8 mouse cellular contexts compared by ENCODE assay signal in the genomic region with DNA sequence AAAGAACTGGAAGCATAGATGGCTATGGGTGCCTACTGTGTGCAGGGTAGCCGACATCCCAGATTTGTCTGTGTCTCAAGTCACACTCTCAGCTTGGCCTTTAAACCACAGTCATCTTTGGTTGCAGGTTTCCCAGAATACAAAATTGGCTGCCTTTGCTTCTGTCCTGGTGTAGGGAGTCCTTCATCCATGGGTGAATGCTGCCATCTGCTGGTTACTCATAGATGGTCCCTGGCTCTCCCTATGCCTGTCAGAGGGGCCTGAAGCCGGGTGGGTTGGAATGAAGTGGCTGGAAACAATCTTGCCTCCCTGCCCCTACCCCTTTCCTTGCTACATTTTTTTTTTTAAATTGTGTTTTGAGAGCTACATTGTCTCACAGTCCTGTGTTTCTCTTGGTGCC. TPM values are rescaled to one million over a fixed set of nuclear protein-coding genes. Genes with fewer than 3 reads are reported as not detected.
DNase-seq lines count a peak whose midpoint lies in the region; ATAC-seq and TF ChIP-seq lines count a peak whose summit lies in the region.

No protein-coding gene starts in this region.

- H3K4me2 ChIP-seq in CH12.LX (ENCODE audit: insufficient read depth, low read depth, poor library complexity, severe bottlenecking) = no peak overlapping the region
- no peak overlapping the region for H3K4me2 ChIP-seq in liver, postnatal 0 days (ENCODE audit: low read depth, low read length)

- no peak for TF ChIP-seq POLR2A in CH12.LX (IDR thresholded peaks at IDR 0.05; ENCODE audit: low read depth, low read length)
- TF ChIP-seq POLR2A in thymus, adult 2 months (IDR thresholded peaks at IDR 0.05; ENCODE audit: control insufficient read depth, extremely low read depth, insufficient read depth, low read length, poor library complexity) = no peak

- peaks cover 0 to 18% of the 10 kb centered on the region in 2 experiments; a peak in 2 of 4 replicates for H3K4me1 ChIP-seq in CH12.LX (ENCODE audit: control insufficient read depth in 1 of 2, insufficient read depth in 2 of 2)
- H3K4me1 ChIP-seq in liver, postnatal 0 days (ENCODE audit: insufficient read depth) = no peaks in the 10 kb centered on the region; the same call in 1 of the 2 replicates
- H3K4me1 ChIP-seq in thymus, adult 2 months (replicated peaks; ENCODE audit: control insufficient read depth, insufficient read depth, low read length) = no peaks in the 10 kb centered on the region

- TF ChIP-seq RAD21 in CH12.LX (IDR thresholded peaks at IDR 0.05; ENCODE audit: low read depth, low read length) = peak; percentile 88

- peak; percentile 46 to 82 for TF ChIP-seq CTCF in CH12.LX (conservative IDR thresholded peaks at IDR 0.05 in 1 of 2, IDR thresholded peaks at IDR 0.05 in 1 of 2; ENCODE audit: low read depth in 2 of 2, low read length in 2 of 2)
- peak; percentile 87 for TF ChIP-seq CTCF in liver, postnatal 0 days (IDR thresholded peaks at IDR 0.05; ENCODE audit: low read depth)
- peak; percentile 25; the same call in 1 of the 2 replicates for TF ChIP-seq CTCF in thymus, adult 2 months (IDR thresholded peaks at IDR 0.05; ENCODE audit: borderline replicate concordance, control insufficient read depth, extremely low read depth, insufficient read depth, low read length, poor library complexity)

- H3K36me3 ChIP-seq in CH12.LX (replicated peaks in 1 of 2; ENCODE audit: control insufficient read depth in 1 of 2, insufficient read depth in 1 of 2, low read length in 1 of 2) = no peaks in the 10 kb centered on the region
- no peaks in the 10 kb centered on the region for H3K36me3 ChIP-seq in liver, postnatal 0 days (replicated peaks; ENCODE audit: insufficient read depth, low read length)
- H3K36me3 ChIP-seq in thymus, adult 2 months (ENCODE audit: control insufficient read depth, insufficient read depth, low read length) = no peaks in the 10 kb centered on the region

- dilution Hi-C loops in CH12.LX (cut with MboI; ENCODE audit: extremely low pct_ligation_motif_present, extremely low pct_unique_long_range_greater_than_20kb, low sequenced_read_pairs) = no loop called here

- no peak overlapping the region for H3K4me3 ChIP-seq in CH12.LX (replicated peaks in 1 of 3; ENCODE audit: low read depth in 2 of 3, low read length in 2 of 3, poor library complexity in 1 of 3)
- H3K4me3 ChIP-seq in liver, postnatal 0 days (ENCODE audit: low read depth, low read length) = no peak overlapping the region
- H3K4me3 ChIP-seq in thymus, adult 2 months (ENCODE audit: control insufficient read depth, insufficient read depth, low read length) = no peak overlapping the region

- WGBS in liver, postnatal 0 days (ENCODE audit: insufficient replicate concordance) = 25% methylated on average over 2 of the region's 2 CpGs
- 28% methylated on average over 2 of the region's 2 CpGs for WGBS in thymus, adult 2 months

- intact Hi-C loops in heart, postnatal 14 days (cut with DNase I) = loop anchor here (1.0 to 10.0 kb wide), 6 partner anchors 62 to 626 kb away; a partner anchor contains a TSS

- no peaks in the 10 kb centered on the region for H3K9me3 ChIP-seq in CH12.LX (replicated peaks; ENCODE audit: low read length)
- no peaks in the 10 kb centered on the region for H3K9me3 ChIP-seq in liver, postnatal 0 days (ENCODE audit: low read length)

- H3K79me2 ChIP-seq in CH12.LX (replicated peaks; ENCODE audit: control insufficient read depth, extremely low read depth, insufficient read depth, poor library complexity, severe bottlenecking) = no peaks in the 10 kb centered on the region

- DNase-seq in CH12.LX (ENCODE audit: extremely low read depth) = peak; percentile 73
- DNase-seq in brain, embryonic 18.5 days (ENCODE audit: low read depth, low spot score) = peak; percentile 67
- DNase-seq in fibroblast of lung, adult 2 months (ENCODE audit: low read depth) = peak; percentile 54
- peak; percentile 76 to 86 for DNase-seq in heart, postnatal 14 days
- DNase-seq in kidney, postnatal 4 days = peak; percentile 83 to 87
- peak; percentile 75 for DNase-seq in liver, postnatal 0 days
- DNase-seq in ovary, adult 18-20 months (ENCODE audit: low spot score) = peak; percentile 54
- peak; percentile 61 for DNase-seq in thymus, adult 2 months

- TF ChIP-seq EP300 in CH12.LX (IDR thresholded peaks at IDR 0.05; ENCODE audit: low read length) = no peak
- TF ChIP-seq EP300 in liver, postnatal 0 days (IDR thresholded peaks at IDR 0.05; ENCODE audit: low read depth) = no peak

- no peak overlapping the region for H3K9ac ChIP-seq in CH12.LX (ENCODE audit: insufficient read depth, low read depth)
- no peak overlapping the region for H3K9ac ChIP-seq in liver, postnatal 0 days (replicated peaks)

- ATAC-seq in liver, postnatal 0 days = peak; percentile 80

- in situ Hi-C loops in CH12.LX (cut with MboI; ENCODE audit: low pct_ligation_motif_present, low pct_unique_long_range_greater_than_20kb, low sequenced_read_pairs) = loop anchor here (10.0 kb wide), 1 partner anchor 106 kb away; no protein-coding TSS in a partner anchor

- no peaks in the 10 kb centered on the region for H3K27me3 ChIP-seq in CH12.LX (replicated peaks)
- H3K27me3 ChIP-seq in liver, postnatal 0 days (ENCODE audit: insufficient read depth, low read length) = no peaks in the 10 kb centered on the region
- H3K27me3 ChIP-seq in thymus, adult 2 months (ENCODE audit: control insufficient read depth, insufficient read depth, low read length) = no peaks in the 10 kb centered on the region

- H3K27ac ChIP-seq in CH12.LX (ENCODE audit: insufficient read depth, low read depth) = no peak overlapping the region
- H3K27ac ChIP-seq in liver, postnatal 0 days (ENCODE audit: low read depth) = no peak overlapping the region
- no peak overlapping the region for H3K27ac ChIP-seq in thymus, adult 2 months (ENCODE audit: control insufficient read depth, insufficient read depth, low read length)

TF ChIP-seq in CH12.LX, 34 proteins besides CTCF, POLR2A, EP300 and RAD21:
- TF ChIP-seq E2F4 (IDR thresholded peaks at IDR 0.05; ENCODE audit: insufficient replicate concordance, low read depth, low read length) (no peak), ZC3H11A (IDR thresholded peaks at IDR 0.05; ENCODE audit: low read depth, low read length) (peak; percentile 36), SMC3 (IDR thresholded peaks at IDR 0.05; ENCODE audit: low read depth, low read length) (peak; percentile 79)

RNA-seq across cellular contexts. Expression of a gene that starts 20.0 kb away (rescaled TPM):
- total RNA-seq in CH12.LX (2012; rRNA removed) (not detected in 2 replicates), CH12.LX (2014; rRNA removed) (not detected in 2 replicates)
- not detected in 2 replicates for polyA plus RNA-seq in CH12.LX (2012; ENCODE audit: insufficient read length, low read depth)
- total RNA-seq in heart, postnatal 14 days (2021) = not detected
- not detected in 2 replicates for polyA plus RNA-seq in liver, postnatal 0 days (2015; fragmentation: Nextera tagmentation; extraction: Ambion mirVana)
- polyA plus RNA-seq in thymus, adult 2 months (2012; rRNA removed) = 0.13 TPM in 1 of 2 replicates, not detected in the other

Comparison
In these comparisons a context has a peak if more than half of its experiments do, and no peak if none do; other contexts are left out.
1. CTCF ChIP-seq: peak in every context shown above with its lines; median percentile 87 in liver, postnatal 0 days; 64 in CH12.LX; 25 in thymus, adult 2 months.